Mouse (Mus musculus) heart, postnatal 0 days (tissue): ENCODE results near the gene Tmprss6.

Source experiments
- CTCF ChIP-seq: IDR thresholded peaks from 2 replicates; pipeline ENCODE4 v1.5.1; 2016; ENCODE audit warnings: antibody characterized with exemption, control low read depth, low read depth
- EP300 ChIP-seq: IDR thresholded peaks from 2 replicates; pipeline ENCODE4 v1.6.1; 2016; ENCODE audit warnings: antibody characterized with exemption, low read depth

GRCm38 (mm10) chr15:78480991-78481390, 12.6 kb upstream of the Tmprss6 start:
- no peak for TF ChIP-seq CTCF
- no peak for TF ChIP-seq EP300
